Mouse (Mus musculus): ENCODE measurements around the gene Fthl17b. TPM values are rescaled to one million over a fixed set of nuclear protein-coding genes. Genes with fewer than 3 reads are reported as not detected.

Gene Fthl17b
- total RNA-seq (2023), result not detected

DNA sequence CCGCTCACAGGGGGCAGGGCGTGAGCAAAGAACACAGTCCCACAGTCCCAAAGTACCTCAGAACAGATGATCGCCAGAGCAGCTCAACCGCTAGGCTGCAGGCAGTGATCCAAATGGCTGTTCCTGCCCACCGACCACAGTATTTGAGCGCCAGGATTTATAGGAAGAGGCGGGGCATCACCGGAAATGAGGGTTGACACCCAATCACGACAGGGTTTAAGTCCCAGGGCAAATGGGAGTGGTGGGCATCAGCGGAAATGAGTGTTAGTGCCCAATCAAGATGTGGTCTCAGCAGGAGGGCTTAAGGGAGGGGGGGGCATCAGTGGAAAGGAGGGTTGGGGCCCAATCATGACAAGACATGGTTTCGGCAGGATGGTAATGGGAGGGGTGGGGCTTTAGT is at the start of gene Fthl17b:
Gene Fthl17b, minus strand, starts transcription at position 101 of the 400 bp plus-strand sequence.

DNA sequence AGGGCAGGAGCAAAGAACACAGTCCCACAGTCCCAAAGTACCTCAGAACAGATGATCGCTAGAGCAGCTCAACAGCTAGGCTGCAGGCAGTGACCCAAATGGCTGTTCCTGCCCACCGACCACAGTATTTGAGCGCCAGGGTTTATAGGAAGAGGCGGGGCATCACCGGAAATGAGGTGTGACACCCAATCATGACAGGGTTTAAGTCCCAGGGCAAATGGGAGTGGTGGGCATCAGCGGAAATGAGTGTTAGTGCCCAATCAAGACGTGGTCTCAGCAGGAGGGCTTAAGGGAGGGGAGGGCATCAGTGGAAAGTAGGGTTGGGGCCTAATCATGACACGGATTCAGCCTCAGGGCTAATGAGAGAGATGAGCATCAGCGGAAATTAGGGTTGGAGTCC is 23.9 kb upstream of the Fthl17b start, which contains the start of gene Fthl17d:
Gene Fthl17d, minus strand, starts transcription at position 101 of the 400 bp plus-strand sequence.

DNA sequence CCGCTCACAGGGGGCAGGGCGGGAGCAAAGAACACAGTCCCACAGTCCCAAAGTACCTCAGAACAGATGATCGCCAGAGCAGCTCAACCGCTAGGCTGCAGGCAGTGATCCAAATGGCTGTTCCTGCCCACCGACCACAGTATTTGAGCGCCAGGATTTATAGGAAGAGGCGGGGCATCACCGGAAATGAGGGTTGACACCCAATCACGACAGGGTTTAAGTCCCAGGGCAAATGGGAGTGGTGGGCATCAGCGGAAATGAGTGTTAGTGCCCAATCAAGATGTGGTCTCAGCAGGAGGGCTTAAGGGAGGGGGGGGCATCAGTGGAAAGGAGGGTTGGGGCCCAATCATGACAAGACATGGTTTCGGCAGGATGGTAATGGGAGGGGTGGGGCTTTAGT is 13.7 kb upstream of the Fthl17b start, which contains the start of gene Fthl17c:
Gene Fthl17c, minus strand, starts transcription at position 101 of the 400 bp plus-strand sequence.

Other genes starting within 250 kb of the Fthl17b start
- not detected for gene Ssx9, start 214.5 kb downstream of the Fthl17b start, total RNA-seq (2023)
- not detected for gene Ssxb5, start 159.3 kb downstream of the Fthl17b start, total RNA-seq (2023)
- gene Gm6592, start 119.0 kb downstream of the Fthl17b start, total RNA-seq (2023), result not detected
- gene Gm5751, start 88.7 kb downstream of the Fthl17b start, total RNA-seq (2023), result not detected
- gene B630019K06Rik, start 70.6 kb downstream of the Fthl17b start, total RNA-seq (2023), result under 1 TPM; 0.27 to 0.60 TPM
- not detected for gene Fthl17c, start 13.6 kb upstream of the Fthl17b start, total RNA-seq (2023)
- not detected for gene Fthl17d, start 23.8 kb upstream of the Fthl17b start, total RNA-seq (2023)
- gene Fthl17e, start 70.5 kb upstream of the Fthl17b start, total RNA-seq (2023), result not detected
- gene Fthl17f, start 100.0 kb upstream of the Fthl17b start, total RNA-seq (2023), result not detected
- gene 4930402K13Rik, start 141.6 kb upstream of the Fthl17b start, total RNA-seq (2023), result not detected
- gene Lancl3, start 236.9 kb upstream of the Fthl17b start, total RNA-seq (2023), result not detected

All from monocyte, adult 59 days (primary cell).